Mouse (Mus musculus): Measurements from ENCODE around the gene Ccs.
"Not testable (repeated sequence)": the region's sequence is repeated elsewhere in the genome, so short reads cannot be mapped to it uniquely, and the experiment has no call there.

The Ccs gene

DNA sequence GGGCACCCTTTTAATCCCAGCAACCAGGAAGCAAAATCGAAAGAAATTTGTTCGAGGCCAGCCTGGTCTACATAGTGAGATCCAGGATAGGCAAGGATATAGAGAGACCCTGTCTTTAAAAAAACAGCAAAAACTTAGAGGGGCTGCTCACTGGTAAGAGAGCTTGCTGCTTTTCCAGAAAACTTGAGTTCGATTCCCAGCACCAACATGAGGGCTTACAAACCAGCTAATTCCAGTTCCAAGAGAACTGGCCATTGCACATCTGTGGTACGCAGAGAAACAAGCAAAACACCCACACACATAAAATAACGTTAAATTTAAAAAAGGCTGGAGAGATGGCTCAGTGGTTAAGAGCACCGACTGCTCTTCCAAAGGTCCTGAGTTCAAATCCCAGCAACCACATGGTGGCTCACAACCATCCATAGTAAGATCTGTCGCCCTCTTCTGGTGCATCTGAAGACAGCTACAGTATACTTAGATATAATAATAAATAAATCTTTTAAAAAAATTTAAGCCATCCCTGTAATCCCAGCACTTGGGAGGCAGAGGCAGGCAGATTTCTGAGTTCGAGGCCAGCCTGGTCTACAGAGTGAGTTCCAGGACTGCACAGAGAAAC, 26.7 kb downstream of the Ccs start:
- peak; percentile 44 for DNase-seq (ENCODE audit: low read depth, low spot score)
- not testable (repeated sequence) for H3K36me3 ChIP-seq (ENCODE audit: control insufficient read depth, insufficient read depth, low read length, poor library complexity, severe bottlenecking); H3K27me3 ChIP-seq (ENCODE audit: control insufficient read depth, insufficient read depth, low read length, poor library complexity, severe bottlenecking)

DNA sequence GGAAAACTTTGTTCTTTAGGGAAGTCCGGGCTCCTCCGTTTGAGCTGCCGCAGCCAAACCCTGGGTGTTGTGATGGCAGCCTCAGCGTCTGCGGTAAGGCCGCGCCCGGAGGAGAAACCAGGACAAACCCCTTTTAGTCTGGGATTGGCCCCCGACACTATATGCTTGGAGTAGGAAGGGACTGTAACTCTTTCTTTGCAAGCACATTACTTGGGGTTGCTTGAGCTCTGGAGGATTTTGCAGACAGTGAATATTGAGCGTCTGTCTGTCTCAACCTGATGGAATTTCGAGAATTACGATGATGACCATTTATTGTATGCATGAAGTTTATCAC, 27.3 kb downstream of the Ccs start:
- H3K36me3 ChIP-seq (ENCODE audit: control insufficient read depth, insufficient read depth, low read length, poor library complexity, severe bottlenecking): no peaks in the 10 kb centered on the region
- no peak for DNase-seq (ENCODE audit: low read depth, low spot score)
- H3K27me3 ChIP-seq (ENCODE audit: control insufficient read depth, insufficient read depth, low read length, poor library complexity, severe bottlenecking): no peaks in the 10 kb centered on the region

DNA sequence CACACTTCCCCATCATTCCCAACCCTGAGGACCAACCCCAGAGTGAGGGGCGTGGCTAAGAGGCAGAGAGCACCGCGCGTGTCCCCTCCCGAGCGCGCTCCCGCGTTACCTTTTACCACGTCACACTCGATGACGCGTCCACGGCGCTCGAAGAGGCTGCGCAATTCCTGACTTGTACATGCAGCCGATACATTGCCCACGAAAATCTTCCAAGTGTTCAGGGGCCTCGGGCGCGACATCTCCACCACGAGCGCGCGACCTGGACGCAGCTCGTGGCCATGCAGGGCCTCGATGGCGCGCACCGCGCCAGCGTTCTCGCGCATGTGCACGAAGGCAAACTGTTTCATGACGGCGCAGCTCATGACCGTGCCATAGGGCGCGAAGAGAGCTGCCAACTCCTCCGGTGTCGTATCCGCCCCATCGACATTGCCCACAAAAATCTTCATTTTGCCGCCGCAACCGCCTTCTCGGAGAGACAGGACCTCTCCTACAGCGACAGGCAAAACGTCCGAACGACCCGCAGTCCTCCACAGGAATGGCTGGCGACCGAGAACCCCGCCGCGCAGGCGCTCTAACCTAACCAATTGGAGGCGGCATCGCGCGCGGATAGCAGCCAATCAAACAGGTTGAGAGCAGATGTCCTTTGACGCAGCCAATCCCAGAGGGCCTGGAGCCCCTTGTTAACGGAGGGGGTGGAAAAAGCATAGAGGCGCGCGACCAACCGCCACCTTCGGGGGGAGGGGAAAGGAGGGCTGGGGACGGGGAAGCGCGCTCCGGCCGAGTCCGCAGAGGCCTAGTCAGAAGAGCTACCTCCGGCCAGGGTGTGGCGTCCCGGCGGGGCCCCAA, 27.8 kb downstream of the Ccs start, which contains the start of the genes Gm21992 and Rbm14:
Gene Gm21992 (minus strand): TSS at position 550 of the 846 bp plus-strand sequence.
Gene Rbm14 (minus strand): TSS at position 572 of the 846 bp plus-strand sequence.
- H3K36me3 ChIP-seq (ENCODE audit: control insufficient read depth, insufficient read depth, low read length, poor library complexity, severe bottlenecking): no peaks in the 10 kb centered on the region
- no peaks in the 10 kb centered on the region for H3K27me3 ChIP-seq (ENCODE audit: control insufficient read depth, insufficient read depth, low read length, poor library complexity, severe bottlenecking)
- peak; percentile 98 for DNase-seq (ENCODE audit: low read depth, low spot score)

DNA sequence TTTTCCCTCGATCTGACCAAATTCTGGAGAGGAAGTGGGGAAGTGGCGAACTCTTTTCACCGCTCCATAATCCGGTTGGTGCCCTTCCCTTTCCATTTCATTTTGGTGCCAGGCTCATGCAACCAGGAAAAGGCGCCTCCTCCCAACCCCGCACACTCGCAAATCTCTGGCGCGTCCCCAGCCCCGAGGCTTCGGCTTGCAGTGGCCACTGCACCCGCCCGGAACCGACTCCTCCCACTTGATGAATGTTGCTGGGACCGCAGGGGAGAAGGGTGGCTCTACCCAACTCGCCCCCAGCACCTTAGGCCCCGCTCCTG, 28.4 kb downstream of the Ccs start:
- DNase-seq (ENCODE audit: low read depth, low spot score): no peak
- H3K27me3 ChIP-seq (ENCODE audit: control insufficient read depth, insufficient read depth, low read length, poor library complexity, severe bottlenecking): no peaks in the 10 kb centered on the region

DNA sequence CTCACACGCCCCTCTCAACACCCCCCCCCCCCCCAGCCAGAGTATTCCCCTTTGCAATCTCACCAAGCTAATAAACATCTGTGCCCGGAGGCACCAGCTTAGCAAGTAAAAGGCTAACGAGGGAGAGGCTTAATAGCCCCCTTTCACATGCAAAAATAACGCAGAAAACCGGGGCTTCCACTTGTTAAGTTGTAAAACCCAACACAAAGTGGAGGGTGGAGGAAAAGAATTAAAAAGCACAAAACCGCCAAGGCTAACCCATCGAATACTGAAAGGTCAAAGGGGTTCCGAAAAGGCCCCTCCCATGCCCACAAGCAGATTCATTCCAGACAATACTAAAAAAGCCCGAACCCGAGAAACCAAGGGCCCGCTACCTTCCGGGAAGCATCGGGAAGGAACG, 28.8 kb downstream of the Ccs start:
- Histone ChIP-seq H3K36me3 (ENCODE audit: control insufficient read depth, insufficient read depth, low read length, poor library complexity, severe bottlenecking) (no peaks in the 10 kb centered on the region), H3K27me3 (ENCODE audit: control insufficient read depth, insufficient read depth, low read length, poor library complexity, severe bottlenecking) (no peaks in the 10 kb centered on the region)
- no peak for DNase-seq (ENCODE audit: low read depth, low spot score)

More for the DNA sequence above, 28.4 kb downstream of the Ccs start:
- H3K36me3 ChIP-seq (ENCODE audit: control insufficient read depth, insufficient read depth, low read length, poor library complexity, severe bottlenecking): no peaks in the 10 kb centered on the region

DNA sequence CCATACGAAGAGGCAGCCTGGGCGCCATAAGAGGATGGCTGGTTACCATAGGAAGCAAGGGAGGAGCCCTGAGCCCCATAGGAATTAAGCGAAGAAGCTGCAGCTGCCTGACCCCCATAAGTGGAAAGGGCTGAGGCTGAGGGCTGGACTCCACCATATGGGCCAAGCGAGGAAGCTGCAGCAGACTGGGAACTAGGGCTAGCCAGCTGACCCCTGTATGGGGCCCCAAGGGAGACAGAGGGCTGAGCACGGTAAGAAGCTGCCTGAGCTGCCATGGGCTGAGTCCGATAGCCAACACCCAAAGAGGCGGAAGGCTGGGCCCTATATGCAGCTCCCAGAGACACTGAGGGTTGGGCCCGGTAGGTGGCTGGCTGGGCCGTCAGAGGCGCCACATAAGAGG, 35.8 kb downstream of the Ccs start:
- peaks cover 15% of the 10 kb centered on the region for H3K36me3 ChIP-seq (ENCODE audit: control insufficient read depth, insufficient read depth, low read length, poor library complexity, severe bottlenecking)
- DNase-seq (ENCODE audit: low read depth, low spot score): no peak
- H3K27me3 ChIP-seq (ENCODE audit: control insufficient read depth, insufficient read depth, low read length, poor library complexity, severe bottlenecking): no peaks in the 10 kb centered on the region

DNA sequence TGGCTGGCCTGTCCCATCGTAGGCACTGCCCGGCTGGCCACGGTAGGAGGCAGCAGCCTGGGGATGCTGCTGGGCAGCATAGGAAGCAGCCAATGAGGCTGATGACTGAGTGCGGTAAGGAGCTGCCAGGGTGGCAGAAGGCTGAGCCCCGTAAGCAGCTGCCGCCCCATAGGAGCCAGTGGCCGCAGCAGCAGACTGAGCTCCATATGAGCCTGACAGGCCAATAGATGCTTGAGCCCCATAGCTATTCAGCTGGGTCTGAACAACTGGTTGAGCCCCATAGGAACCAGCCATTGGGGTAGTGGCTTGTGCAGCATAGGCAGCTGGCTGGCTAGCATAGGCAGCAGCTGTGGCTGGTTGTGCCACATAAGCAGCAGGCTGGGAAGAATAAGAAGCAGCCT, 36.4 kb downstream of the Ccs start:
- peaks cover 15% of the 10 kb centered on the region for H3K36me3 ChIP-seq (ENCODE audit: control insufficient read depth, insufficient read depth, low read length, poor library complexity, severe bottlenecking)
- DNase-seq (ENCODE audit: low read depth, low spot score): no peak

DNA sequence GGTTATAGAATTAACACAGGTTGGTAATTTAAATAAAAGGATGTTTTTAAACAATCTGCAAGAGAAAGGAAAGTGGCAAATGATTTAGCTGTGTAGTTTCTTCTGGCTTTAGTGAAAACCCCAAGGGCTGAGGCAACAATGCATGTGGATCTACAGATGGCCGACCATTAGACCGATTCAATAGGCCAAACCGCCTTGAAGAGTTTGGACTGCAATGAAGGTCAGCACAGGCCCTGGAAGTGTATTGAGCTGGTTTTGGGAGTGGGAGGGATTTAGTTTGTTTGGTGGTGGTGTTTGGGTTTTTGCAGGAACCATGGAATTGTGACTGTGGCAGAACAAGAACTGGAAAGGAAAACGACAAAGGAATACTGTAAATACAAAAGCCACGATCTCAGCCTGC, 40.0 kb downstream of the Ccs start:
- DNase-seq (ENCODE audit: low read depth, low spot score): no peak
- Histone ChIP-seq H3K27me3 (ENCODE audit: control insufficient read depth, insufficient read depth, low read length, poor library complexity, severe bottlenecking) (no peaks in the 10 kb centered on the region), H3K36me3 (ENCODE audit: control insufficient read depth, insufficient read depth, low read length, poor library complexity, severe bottlenecking) (peaks cover 15% of the 10 kb centered on the region)

More for the DNA sequence above, 36.4 kb downstream of the Ccs start:
- H3K27me3 ChIP-seq (ENCODE audit: control insufficient read depth, insufficient read depth, low read length, poor library complexity, severe bottlenecking): no peaks in the 10 kb centered on the region

DNA sequence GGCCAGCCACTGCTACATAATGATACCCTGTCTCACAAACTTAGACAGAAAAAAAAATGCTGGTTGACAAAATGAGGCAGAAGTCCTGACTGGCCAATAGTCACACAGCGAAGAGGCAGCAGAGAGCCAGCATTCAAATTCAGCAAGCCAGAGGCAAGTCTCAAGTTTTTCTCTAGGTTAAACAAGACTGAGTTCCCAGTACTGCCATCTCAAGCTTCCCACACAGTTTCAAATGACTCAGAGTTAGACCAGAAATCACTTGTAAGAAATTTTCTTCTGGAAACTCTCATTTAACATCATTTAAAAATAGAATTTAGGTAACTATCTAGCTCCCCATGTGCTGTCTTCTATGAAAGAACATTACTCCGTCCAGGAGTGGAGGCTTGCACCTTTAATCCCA, 41.3 kb downstream of the Ccs start:
- DNase-seq (ENCODE audit: low read depth, low spot score): no peak
- no peaks in the 10 kb centered on the region for H3K27me3 ChIP-seq (ENCODE audit: control insufficient read depth, insufficient read depth, low read length, poor library complexity, severe bottlenecking)
- H3K36me3 ChIP-seq (ENCODE audit: control insufficient read depth, insufficient read depth, low read length, poor library complexity, severe bottlenecking): peaks cover 10% of the 10 kb centered on the region; the same call in 1 of the 2 replicates

DNA sequence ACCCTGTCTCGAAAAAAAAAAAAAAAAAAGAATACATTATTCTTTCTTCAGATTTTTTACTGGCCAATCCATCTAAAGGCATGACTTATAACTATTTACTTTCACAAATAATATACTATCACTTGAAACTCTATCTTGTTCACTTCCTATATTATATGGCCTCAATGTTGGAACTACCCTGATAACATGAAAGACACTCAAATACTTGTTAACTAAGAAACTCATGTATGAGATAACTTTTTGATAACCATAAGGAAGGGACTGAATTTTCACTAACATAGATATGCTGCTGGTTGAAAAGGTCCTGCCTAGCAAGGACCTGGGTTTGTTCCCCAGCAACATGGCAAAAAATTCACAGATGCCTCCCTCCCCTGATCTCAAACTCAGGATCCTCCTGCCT, 43.2 kb downstream of the Ccs start:
- H3K36me3 ChIP-seq (ENCODE audit: control insufficient read depth, insufficient read depth, low read length, poor library complexity, severe bottlenecking): peaks cover 9% of the 10 kb centered on the region
- no peak for DNase-seq (ENCODE audit: low read depth, low spot score)

DNA sequence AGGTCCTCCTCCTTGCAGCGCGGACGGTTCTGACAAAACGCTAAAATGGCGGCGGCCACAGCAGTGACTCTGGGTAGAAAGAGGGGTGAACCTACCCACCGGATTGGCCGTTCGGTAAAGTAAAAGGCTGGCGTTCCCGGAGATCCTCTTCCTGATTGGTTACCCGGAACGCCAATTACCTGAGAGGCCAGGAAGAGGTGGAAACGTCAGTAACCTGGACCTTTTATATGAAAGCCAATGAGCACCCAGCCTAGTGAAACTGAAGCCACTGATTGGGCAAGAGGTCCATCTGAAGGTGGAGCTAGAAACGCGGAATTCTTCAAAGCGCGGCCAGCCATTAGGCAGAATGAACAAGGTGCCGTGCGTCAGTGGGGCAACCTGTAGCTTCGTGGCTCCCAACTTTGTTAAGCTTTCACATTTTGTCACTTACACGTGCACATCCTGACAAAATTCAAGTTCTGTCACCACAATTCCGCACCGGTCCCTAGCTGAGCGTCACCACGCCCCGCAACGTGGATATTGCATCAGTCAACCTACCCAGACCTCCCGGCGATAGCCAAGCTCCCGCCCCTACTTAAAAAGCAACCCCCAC, 45.2 kb downstream of the Ccs start, which contains the start of gene Rbm4:
Gene Rbm4 (minus strand): TSS at position 71 of the 592 bp plus-strand sequence.
- H3K36me3 ChIP-seq (ENCODE audit: control insufficient read depth, insufficient read depth, low read length, poor library complexity, severe bottlenecking): peaks cover 8% of the 10 kb centered on the region

More for the DNA sequence above, 43.2 kb downstream of the Ccs start:
- no peaks in the 10 kb centered on the region for H3K27me3 ChIP-seq (ENCODE audit: control insufficient read depth, insufficient read depth, low read length, poor library complexity, severe bottlenecking)

DNA sequence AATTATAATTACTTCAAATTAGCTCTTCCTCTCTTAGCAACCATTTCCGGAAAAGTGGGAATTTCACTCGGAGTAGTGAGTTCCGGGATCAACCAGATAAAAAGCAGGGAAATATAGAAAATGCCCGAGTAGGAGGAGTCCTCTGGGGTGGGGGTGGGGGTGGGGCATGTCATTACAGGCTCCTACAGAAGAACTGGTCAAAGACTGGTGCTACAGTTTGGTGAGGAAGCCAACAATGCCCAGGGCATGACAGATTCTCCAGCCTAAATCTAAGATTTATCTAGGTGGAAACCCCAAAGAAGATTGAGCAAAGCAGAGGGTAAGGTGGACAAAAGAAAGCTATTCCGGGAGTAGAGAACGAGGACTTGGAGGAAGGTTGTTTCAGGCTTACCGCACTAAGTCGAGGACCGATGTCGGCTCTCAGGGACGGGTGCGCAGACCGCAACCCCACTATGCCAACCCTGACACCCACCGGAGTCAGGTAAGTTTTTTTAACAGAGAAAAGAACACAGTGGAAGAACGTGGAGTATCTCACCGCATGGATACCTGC, 45.8 kb downstream of the Ccs start:
- Histone ChIP-seq H3K36me3 (ENCODE audit: control insufficient read depth, insufficient read depth, low read length, poor library complexity, severe bottlenecking) (peaks cover 7% of the 10 kb centered on the region), H3K27me3 (ENCODE audit: control insufficient read depth, insufficient read depth, low read length, poor library complexity, severe bottlenecking) (no peaks in the 10 kb centered on the region)
- DNase-seq (ENCODE audit: low read depth, low spot score): no peak

More for the DNA sequence above, 45.2 kb downstream of the Ccs start, which contains the start of gene Rbm4:
- H3K27me3 ChIP-seq (ENCODE audit: control insufficient read depth, insufficient read depth, low read length, poor library complexity, severe bottlenecking): no peaks in the 10 kb centered on the region
- DNase-seq (ENCODE audit: low read depth, low spot score): peak; percentile 99

DNA sequence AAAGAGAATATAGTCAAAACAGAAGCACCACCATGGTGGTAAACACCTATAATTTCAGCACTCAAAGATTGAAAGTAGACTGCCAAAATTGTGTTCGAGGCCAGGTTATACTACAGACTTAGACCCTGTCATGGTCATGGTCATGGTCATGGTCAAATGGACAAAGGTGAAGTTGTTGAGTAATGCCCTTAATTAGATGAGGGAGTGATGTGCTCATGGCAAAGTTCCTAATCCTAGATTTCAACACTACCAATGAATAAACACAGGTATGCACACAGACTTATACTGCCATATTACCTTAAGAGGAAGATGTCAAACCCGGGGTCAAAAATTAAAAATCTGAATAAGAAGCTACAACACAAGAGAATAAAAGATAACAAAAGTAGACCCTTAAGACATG, 52.8 kb downstream of the Ccs start:
- peaks cover 25% of the 10 kb centered on the region for H3K36me3 ChIP-seq (ENCODE audit: control insufficient read depth, insufficient read depth, low read length, poor library complexity, severe bottlenecking)

DNA sequence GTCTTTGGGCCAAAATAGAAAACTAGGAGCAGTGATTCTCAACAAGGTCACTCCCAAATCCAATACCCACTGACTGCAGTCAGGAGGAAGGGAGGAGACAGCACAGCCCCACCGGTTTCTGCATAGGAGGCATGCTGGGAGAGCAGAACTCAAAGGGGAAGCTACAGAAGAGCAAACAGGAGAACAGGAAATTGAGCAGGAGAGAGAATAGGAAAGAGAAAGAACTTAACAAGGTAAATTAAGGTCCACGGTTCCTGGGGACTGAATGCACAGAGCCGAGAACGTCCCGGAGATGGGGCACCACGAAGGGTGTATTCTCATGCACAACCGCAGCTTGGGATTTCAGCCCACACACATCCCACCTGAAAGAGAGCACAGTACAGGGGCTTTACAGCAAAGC, 53.9 kb downstream of the Ccs start:
- DNase-seq (ENCODE audit: low read depth, low spot score): no peak
- Histone ChIP-seq H3K36me3 (ENCODE audit: control insufficient read depth, insufficient read depth, low read length, poor library complexity, severe bottlenecking) (peaks cover 22% of the 10 kb centered on the region), H3K27me3 (ENCODE audit: control insufficient read depth, insufficient read depth, low read length, poor library complexity, severe bottlenecking) (no peaks in the 10 kb centered on the region)

More for the DNA sequence above, 52.8 kb downstream of the Ccs start:
- no peak for DNase-seq (ENCODE audit: low read depth, low spot score)
- H3K27me3 ChIP-seq (ENCODE audit: control insufficient read depth, insufficient read depth, low read length, poor library complexity, severe bottlenecking): no peaks in the 10 kb centered on the region

DNA sequence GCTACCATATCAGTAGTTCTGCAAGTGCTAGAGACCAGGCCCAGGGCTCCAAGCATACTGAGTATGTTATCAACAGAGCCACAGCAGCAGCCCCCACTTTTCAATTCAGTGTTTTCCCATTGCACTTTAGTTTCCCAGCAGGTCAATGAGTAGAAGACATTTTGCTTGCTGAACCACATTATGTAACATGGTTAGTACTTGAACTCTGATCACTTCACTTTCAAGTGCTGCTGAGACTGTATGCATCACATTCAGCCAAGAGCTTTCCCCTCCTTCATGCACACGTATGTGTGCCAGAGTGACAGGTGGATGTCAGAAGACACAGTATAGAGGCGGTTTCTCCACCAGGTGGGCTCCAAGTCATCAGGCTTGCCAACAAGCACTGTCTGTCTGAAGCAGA, 56.2 kb downstream of the Ccs start:
- Histone ChIP-seq H3K27me3 (ENCODE audit: control insufficient read depth, insufficient read depth, low read length, poor library complexity, severe bottlenecking) (no peaks in the 10 kb centered on the region), H3K36me3 (ENCODE audit: control insufficient read depth, insufficient read depth, low read length, poor library complexity, severe bottlenecking) (peaks cover 18% of the 10 kb centered on the region)
- no peak for DNase-seq (ENCODE audit: low read depth, low spot score)
